Comparison of ENCODE assay signal across 8 mouse cellular contexts in genomic region chrX:96096513-96097210, GRCm38 (mm10). TPM values are rescaled to one million over a fixed set of nuclear protein-coding genes. Genes with fewer than 3 reads are reported as not detected.
DNase-seq lines count a peak whose midpoint lies in the region; ATAC-seq and TF ChIP-seq lines count a peak whose summit lies in the region.

No protein-coding gene starts in this region.

- TF ChIP-seq CTCF in cerebellum, adult 2 months (IDR thresholded peaks at IDR 0.05; ENCODE audit: borderline replicate concordance, insufficient read depth, low read depth, low read length) = no peak
- TF ChIP-seq CTCF in lung, postnatal 0 days (IDR thresholded peaks at IDR 0.05) = no peak
- no peak for TF ChIP-seq CTCF in olfactory bulb, adult 2 months (IDR thresholded peaks at IDR 0.05; ENCODE audit: insufficient read depth, low read depth, low read length)

- peak overlapping the region; percentile 79 for H3K9ac ChIP-seq in lung, postnatal 0 days (replicated peaks; ENCODE audit: low read depth)

- H3K9me3 ChIP-seq in lung, postnatal 0 days (ENCODE audit: low read length) = no peaks in the 10 kb centered on the region

- ATAC-seq in cerebellum, adult (ENCODE audit: insufficient number of reproducible peaks, low FRiP score, low TSS enrichment) = no peak
- peak; percentile 48 for ATAC-seq in lung, postnatal 0 days

- no peak overlapping the region for H3K27ac ChIP-seq in cerebellum, adult 2 months (ENCODE audit: insufficient read depth, low read length)
- peak overlapping the region; percentile 93 for H3K27ac ChIP-seq in lung, postnatal 0 days (ENCODE audit: low read length)
- no peak overlapping the region; the same call in 1 of the 2 replicates for H3K27ac ChIP-seq in olfactory bulb, adult 2 months (ENCODE audit: insufficient read depth, low read depth, low read length)

- DNase-seq in cerebellum, adult 2 months = no peak
- DNase-seq in c-Kit-positive CD71-negative TER-119-negative erythroid progenitor cells, embryonic 14.5 days (ENCODE audit: low read depth) = peak; percentile 50
- DNase-seq in heart, adult 18-20 months = peak; percentile 53 to 69
- DNase-seq in kidney, adult 18-20 months = peak; percentile 35
- peak; percentile 67 for DNase-seq in lung, postnatal 0 days (ENCODE audit: low spot score)
- DNase-seq in left cerebral cortex, postnatal 14 days (ENCODE audit: low spot score in 2 of 2) = no peak

- no peaks in the 10 kb centered on the region for H3K36me3 ChIP-seq in lung, postnatal 0 days (ENCODE audit: insufficient read depth, low read length)

- peak overlapping the region; percentile 67 for H3K4me3 ChIP-seq in cerebellum, adult 2 months (replicated peaks; ENCODE audit: insufficient read depth, low read depth, low read length)
- peak overlapping the region; percentile 65 for H3K4me3 ChIP-seq in lung, postnatal 0 days (ENCODE audit: low read depth, low read length)
- peak overlapping the region; percentile 48 for H3K4me3 ChIP-seq in olfactory bulb, adult 2 months (ENCODE audit: insufficient read depth, low read depth, low read length)

- intact Hi-C loops in left cerebral cortex, postnatal 14 days (cut with DNase I) = no loop called here

- WGBS in cerebellum, adult 2 months = 15% methylated on average over 15 of the region's 15 CpGs
- WGBS in lung, postnatal 0 days = 14% methylated on average over 14 of the region's 15 CpGs
- WGBS in olfactory bulb, adult 2 months = 27% methylated on average over 15 of the region's 15 CpGs

- no peaks in the 10 kb centered on the region; the same call in 1 of the 2 replicates for H3K4me1 ChIP-seq in cerebellum, adult 2 months (ENCODE audit: control insufficient read depth, insufficient read depth, low read length)
- no peaks in the 10 kb centered on the region for H3K4me1 ChIP-seq in lung, postnatal 0 days (ENCODE audit: insufficient read depth, low read depth, low read length)
- H3K4me1 ChIP-seq in olfactory bulb, adult 2 months (ENCODE audit: control insufficient read depth, insufficient read depth, low read length) = no peaks in the 10 kb centered on the region; the same call in 1 of the 2 replicates

- H3K27me3 ChIP-seq in cerebellum, adult 2 months (ENCODE audit: control insufficient read depth, insufficient read depth, low read length) = no peaks in the 10 kb centered on the region
- H3K27me3 ChIP-seq in lung, postnatal 0 days (replicated peaks; ENCODE audit: insufficient read depth, low read length) = no peaks in the 10 kb centered on the region

- TF ChIP-seq EP300 in lung, postnatal 0 days (IDR thresholded peaks at IDR 0.05) = peak; percentile 10; the same call in 1 of the 2 replicates

- no peak for TF ChIP-seq POLR2A in cerebellum, adult 2 months (IDR thresholded peaks at IDR 0.05; ENCODE audit: borderline replicate concordance, insufficient read depth, low read length)
- no peak for TF ChIP-seq POLR2A in olfactory bulb, adult 2 months (IDR thresholded peaks at IDR 0.05; ENCODE audit: insufficient read depth, low read depth, low read length)

- peak overlapping the region; percentile 58 for H3K4me2 ChIP-seq in lung, postnatal 0 days (replicated peaks; ENCODE audit: low read depth, low read length)

RNA-seq across cellular contexts. Expression of gene Msn, which starts 0.8 kb away (rescaled TPM):
- 33.0 and 37.6 TPM in 2 replicates for polyA plus RNA-seq in cerebellum, adult 2 months (2012; rRNA removed)
- total RNA-seq in heart, adult 18-20 months (2021) = 100 to 1,000 TPM; 103 to 114 TPM
- 293 and 316 TPM in 2 replicates for polyA plus RNA-seq in lung, postnatal 0 days (2015; fragmentation: Nextera tagmentation; extraction: Ambion mirVana)
- polyA plus RNA-seq in olfactory bulb, adult 2 months (2012; ENCODE audit: insufficient read depth, insufficient read length, low replicate concordance, missing spikeins) = 79.2 and 165 TPM in 2 replicates
- total RNA-seq in left cerebral cortex, postnatal 14 days (2021) = 10 to 100 TPM; 21.4 to 21.8 TPM

Comparison
In these comparisons a context has a peak if more than half of its experiments do, and no peak if none do; other contexts are left out.
1. DNase-seq: peak in c-Kit-positive CD71-negative TER-119-negative erythroid progenitor cells, embryonic 14.5 days (single experiment), heart, adult 18-20 months (2 of 2), kidney, adult 18-20 months (single experiment) and lung, postnatal 0 days (single experiment); none in cerebellum, adult 2 months (0 of 2) and left cerebral cortex, postnatal 14 days (0 of 2).
2. Peak in every context shown above with its lines, with median percentiles within 50 percentile points of each other: H3K4me3 ChIP-seq.